Mouse (Mus musculus) small intestine, adult 2 months (tissue): ENCODE measurements around the gene Top2a.
"Not testable (repeated sequence)": the region's sequence is repeated elsewhere in the genome, so short reads cannot be mapped to it uniquely, and the experiment has no call there.

Source experiments
- CTCF ChIP-seq: fragments of 200-500 bp; IDR thresholded peaks from 2 replicates; pipeline ENCODE4 v1.5.1; 2012; ENCODE audit warnings: low read depth, mild to moderate bottlenecking, control low read depth, inconsistent platforms, low read length, moderate library complexity, mixed read lengths; ENCODE audit not compliant: insufficient replicate concordance, insufficient read length; ENCODE audit errors: extremely low read depth
- POLR2A ChIP-seq: fragments of 200-500 bp; IDR thresholded peaks from 2 replicates; pipeline ENCODE4 v1.6.1; 2012; ENCODE audit warnings: low read depth, mild to moderate bottlenecking, control low read depth, inconsistent platforms, low read length, moderate library complexity

DNA sequence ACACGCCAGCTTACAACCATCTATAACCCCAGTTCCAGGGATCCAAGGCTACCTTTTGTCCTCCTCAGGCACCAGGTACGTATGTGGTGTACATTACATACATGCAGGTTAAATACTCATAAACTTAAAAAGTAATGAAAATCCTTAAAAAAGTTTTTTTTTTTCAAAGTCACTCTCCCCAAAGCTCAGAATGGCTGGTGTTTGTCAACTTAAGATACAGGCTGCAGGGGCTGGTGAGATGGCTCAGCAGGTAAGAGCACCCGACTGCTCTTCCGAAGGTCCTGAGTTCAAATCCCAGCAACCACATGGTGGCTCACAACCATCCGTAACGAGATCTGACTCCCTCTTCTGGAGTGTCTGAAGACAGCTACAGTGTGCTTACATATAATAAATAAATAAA is 35.7 kb downstream of the Top2a start:
- TF ChIP-seq CTCF, POLR2A: not testable (repeated sequence)
